Mouse (Mus musculus) hindbrain, embryonic 12.5 days (tissue): Measurements from ENCODE around the gene Metrnl. TPM values are rescaled to one million over a fixed set of nuclear protein-coding genes. Genes with fewer than 3 reads are reported as not detected.
A peak's percentile ranks its signal among the peaks of the same experiment; 100 is the strongest.

Experiments used
- ATAC-seq: fragments of 200-750 bp; cut with Nextera tagmentation; 2 replicates; pipeline ENCODE4 v1.8.0; 2017; ENCODE audit warnings: moderate TSS enrichment; ENCODE audit not compliant: low FRiP score
- H3K27ac ChIP-seq: fragments of 300-500 bp; sonication (generic); 2 replicates; pipeline ENCODE4 v1.5.1; 2016; ENCODE audit warnings: mild to moderate bottlenecking
- H3K27me3 ChIP-seq: fragments of 300-500 bp; sonication (generic); 2 replicates; pipeline ENCODE4 v1.6.1; 2016; ENCODE audit warnings: mild to moderate bottlenecking
- H3K36me3 ChIP-seq: fragments of 300-500 bp; sonication (generic); 2 replicates; pipeline ENCODE4 v1.6.1; 2016; ENCODE audit warnings: mild to moderate bottlenecking
- H3K4me1 ChIP-seq: fragments of 300-500 bp; sonication (generic); 2 replicates; pipeline ENCODE4 v1.6.1; 2016
- H3K4me2 ChIP-seq: fragments of 300-500 bp; sonication (generic); replicated peaks from 2 replicates; pipeline ENCODE4 v1.6.1; 2016; ENCODE audit warnings: mild to moderate bottlenecking
- H3K4me3 ChIP-seq: fragments of 300-500 bp; sonication (generic); 2 replicates; pipeline ENCODE4 v1.5.1; 2016; ENCODE audit warnings: mild to moderate bottlenecking
- H3K9ac ChIP-seq: fragments of 300-500 bp; sonication (generic); 2 replicates; pipeline ENCODE4 v1.6.1; 2016; ENCODE audit warnings: mild to moderate bottlenecking, moderate library complexity
- H3K9me3 ChIP-seq: fragments of 300-500 bp; sonication (generic); replicated peaks from 2 replicates; pipeline ENCODE4 v1.6.1; 2016; ENCODE audit warnings: mild to moderate bottlenecking
- WGBS: fragments of 180-500 bp; shearing (Covaris S2); methylation state at CpG from one replicate; pipeline ENCODE4 v1.1.7; 2016; 5-methylcytosine and 5-hydroxymethylcytosine counted together
- polyA plus RNA-seq: library from polyadenylated mRNA; unstranded; fragments of >200 nt; fragmentation: Nextera tagmentation; extraction: Ambion mirVana; gene quantifications from 2 replicates; pipeline ENCODE4 v1.2.1, GENCODE M21; 2016

The Metrnl gene
- polyA plus RNA-seq, 1 experiment from 2014 or later, result 26.1 TPM

- Histone ChIP-seq H3K27me3 (no peaks in the 10 kb centered on the region), H3K4me2 (no peak overlapping the region), H3K9me3 (no peaks in the 10 kb centered on the region), H3K27ac (no peak overlapping the region), H3K4me1 (no peaks in the 10 kb centered on the region), H3K9ac (no peak overlapping the region), H3K36me3 (no peaks in the 10 kb centered on the region), H3K4me3 (no peak overlapping the region)
- 86% methylated on average over 2 of the region's 2 CpGs for WGBS
- ATAC-seq, result no peak
Measured at GRCm38 (mm10) chr11:121688024-121688423, 13.3 kb upstream of the Metrnl start.

- H3K4me1 ChIP-seq, result no peaks in the 10 kb centered on the region
- H3K9me3 ChIP-seq, result no peaks in the 10 kb centered on the region
- H3K27ac ChIP-seq, result no peak overlapping the region
- H3K36me3 ChIP-seq, result no peaks in the 10 kb centered on the region
- no peaks in the 10 kb centered on the region for H3K27me3 ChIP-seq
- ATAC-seq, result no peak
- H3K4me3 ChIP-seq, result no peak overlapping the region
- no peak overlapping the region for H3K4me2 ChIP-seq
- WGBS, result 83% methylated on average over 5 of the region's 5 CpGs
- no peak overlapping the region for H3K9ac ChIP-seq
Measured at GRCm38 (mm10) chr11:121695304-121696064, 5.9 kb upstream of the Metrnl start.

GRCm38 (mm10) chr11:121697271-121697670 is 4.1 kb upstream of the Metrnl start:
- no peaks in the 10 kb centered on the region; the same call in 1 of the 2 replicates for H3K4me1 ChIP-seq
- no peak for ATAC-seq
- H3K36me3 ChIP-seq, result no peaks in the 10 kb centered on the region
- no peak overlapping the region for H3K9ac ChIP-seq
- no peak overlapping the region for H3K27ac ChIP-seq
- no peaks in the 10 kb centered on the region for H3K9me3 ChIP-seq
- 83% methylated on average over 4 of the region's 4 CpGs for WGBS
- no peak overlapping the region for H3K4me2 ChIP-seq
- peaks cover 11% of the 10 kb centered on the region; the same call in 1 of the 2 replicates for H3K27me3 ChIP-seq
- no peak overlapping the region for H3K4me3 ChIP-seq

DNA sequence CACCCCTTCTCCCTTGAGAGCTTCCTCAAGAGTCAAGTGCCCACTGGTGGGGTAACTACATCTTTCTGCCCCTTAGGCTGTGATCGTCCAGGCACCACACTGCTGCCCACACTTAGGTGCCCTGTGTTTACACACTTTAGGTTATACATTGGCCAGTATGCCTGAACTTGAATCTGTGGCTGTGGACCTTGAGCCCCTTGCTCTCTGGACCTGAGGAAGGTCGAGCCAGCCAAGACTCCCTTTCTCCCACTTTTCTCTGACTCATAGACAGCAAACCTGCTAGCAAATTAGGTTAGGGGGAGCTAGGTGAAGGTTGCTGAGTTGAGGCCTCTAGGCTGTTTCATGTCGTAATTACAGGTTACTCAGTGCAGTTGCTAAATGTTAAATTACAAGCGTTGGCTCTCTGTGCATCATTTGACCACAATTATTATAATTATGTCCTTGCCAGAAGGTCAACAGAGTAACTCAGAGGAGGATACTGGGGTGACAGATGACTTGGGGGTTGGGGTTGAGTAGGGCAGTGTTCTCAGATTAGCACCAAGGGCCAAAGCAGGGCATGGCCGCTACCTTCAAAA is 2.9 kb upstream of the Metrnl start:
- H3K9me3 ChIP-seq, result no peaks in the 10 kb centered on the region
- H3K4me2 ChIP-seq, result no peak overlapping the region
- H3K4me3 ChIP-seq, result no peak overlapping the region
- WGBS, result 77% methylated on average over 5 of the region's 5 CpGs
- peaks cover 23% of the 10 kb centered on the region for H3K27me3 ChIP-seq
- H3K36me3 ChIP-seq, result no peaks in the 10 kb centered on the region
- no peak overlapping the region for H3K9ac ChIP-seq
- peaks cover 8% of the 10 kb centered on the region for H3K4me1 ChIP-seq
- ATAC-seq, result no peak
- no peak overlapping the region for H3K27ac ChIP-seq

DNA sequence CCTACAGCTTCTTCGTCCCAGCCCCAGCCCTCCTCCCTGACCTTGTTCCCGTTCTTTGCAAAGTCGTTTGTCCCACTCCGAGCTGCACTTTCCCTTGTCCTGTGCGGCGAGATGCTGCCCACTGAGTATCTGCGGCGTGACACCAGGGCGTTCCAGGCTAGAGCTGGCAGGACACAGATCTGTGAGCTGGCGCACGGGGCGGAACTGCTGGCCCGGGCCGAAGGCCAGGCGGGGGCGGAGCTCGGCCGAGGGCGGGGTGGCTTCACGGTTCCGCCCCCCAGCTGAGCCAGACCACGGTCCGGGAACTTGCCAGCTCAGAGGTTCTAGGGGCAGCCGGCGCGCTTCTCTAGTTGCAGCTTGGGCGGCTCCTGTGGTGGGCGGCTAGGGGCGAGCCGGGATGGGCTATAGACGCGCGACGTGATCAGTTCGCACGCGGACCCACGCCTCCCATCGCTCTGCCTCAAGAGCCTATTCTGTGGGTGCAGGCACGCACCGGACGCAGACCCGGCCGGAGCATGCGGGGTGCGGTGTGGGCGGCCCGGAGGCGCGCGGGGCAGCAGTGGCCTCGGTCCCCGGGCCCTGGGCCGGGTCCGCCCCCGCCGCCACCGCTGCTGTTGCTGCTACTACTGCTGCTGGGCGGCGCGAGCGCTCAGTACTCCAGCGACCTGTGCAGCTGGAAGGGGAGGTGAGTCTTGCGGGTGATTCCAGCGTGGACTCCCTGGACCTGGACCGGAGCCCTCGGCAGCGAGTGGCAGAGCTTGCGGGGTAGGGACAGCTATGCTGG is 959 bp downstream of the Metrnl start:
- ATAC-seq, result peak; percentile 83
- peak overlapping the region; percentile 99 for H3K4me2 ChIP-seq
- no peaks in the 10 kb centered on the region for H3K9me3 ChIP-seq
- peak overlapping the region; percentile 65 for H3K9ac ChIP-seq
- no peaks in the 10 kb centered on the region for H3K36me3 ChIP-seq
- WGBS, result under 1% methylated on average over 69 of the region's 69 CpGs
- H3K27ac ChIP-seq, result peak overlapping the region; percentile 57; the same call in 1 of the 2 replicates
- H3K27me3 ChIP-seq, result peaks cover 50% of the 10 kb centered on the region
- peak overlapping the region; percentile 70 for H3K4me3 ChIP-seq
- H3K4me1 ChIP-seq, result peaks cover 13% of the 10 kb centered on the region

GRCm38 (mm10) chr11:121702895-121703618 is 1.7 kb downstream of the Metrnl start:
- Histone ChIP-seq H3K9me3 (no peaks in the 10 kb centered on the region), H3K4me2 (peak overlapping the region; percentile 99), H3K36me3 (no peaks in the 10 kb centered on the region), H3K27ac (peak overlapping the region; percentile 57; the same call in 1 of the 2 replicates), H3K9ac (peak overlapping the region; percentile 65), H3K4me1 (peaks cover 13% of the 10 kb centered on the region), H3K27me3 (peaks cover 50% of the 10 kb centered on the region), H3K4me3 (peak overlapping the region; percentile 70)
- 1% methylated on average over 40 of the region's 40 CpGs for WGBS
- ATAC-seq, result peak; percentile 34; the same call in 1 of the 2 replicates

DNA sequence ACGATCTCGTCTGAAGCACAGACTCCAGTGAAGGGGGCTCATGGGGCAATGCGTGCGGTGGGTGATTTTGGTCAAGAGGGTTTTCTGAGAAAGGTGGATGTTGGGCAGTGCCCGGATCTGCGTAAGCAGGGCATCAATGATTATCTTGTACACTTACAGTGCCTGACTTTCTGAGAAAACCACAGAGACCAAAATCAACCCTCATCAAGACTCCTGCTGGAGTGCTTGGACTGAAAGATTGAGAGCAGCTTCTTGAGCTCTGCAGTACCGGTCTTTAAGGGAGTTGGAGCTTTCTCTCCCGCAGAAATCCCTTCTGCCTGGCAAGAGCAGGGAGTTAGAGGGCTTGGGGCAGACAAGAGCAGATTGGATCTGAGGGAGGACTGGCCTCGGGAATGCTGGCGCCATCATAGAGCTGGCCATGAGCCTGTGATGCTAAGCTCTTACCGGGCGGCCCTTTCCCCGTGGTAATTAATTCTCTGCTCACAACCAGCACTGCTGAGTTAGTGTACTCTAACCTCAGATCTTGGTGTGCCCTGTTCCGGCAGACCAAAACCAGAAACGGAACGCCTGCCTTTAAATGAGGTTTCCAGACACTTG is 2.4 kb downstream of the Metrnl start:
- ATAC-seq, result no peak
- WGBS, result 16% methylated on average over 16 of the region's 16 CpGs

GRCm38 (mm10) chr11:121706521-121707005 is 5.2 kb downstream of the Metrnl start:
- peaks cover 13% of the 10 kb centered on the region for H3K4me1 ChIP-seq
- H3K36me3 ChIP-seq, result no peaks in the 10 kb centered on the region
- 31% methylated on average over 7 of the region's 7 CpGs for WGBS
- no peak overlapping the region for H3K4me3 ChIP-seq
- peaks cover 46% of the 10 kb centered on the region for H3K27me3 ChIP-seq
- 0 out of 2 replicates have a peak overlapping the region, but pooled peaks have one; percentile 30 for H3K27ac ChIP-seq
- no peak overlapping the region for H3K9ac ChIP-seq
- no peak overlapping the region for H3K4me2 ChIP-seq
- H3K9me3 ChIP-seq, result no peaks in the 10 kb centered on the region
- no peak for ATAC-seq

More for the DNA sequence above, 2.4 kb downstream of the Metrnl start:
- Histone ChIP-seq H3K4me2 (peak overlapping the region; percentile 99), H3K4me1 (peaks cover 13% of the 10 kb centered on the region), H3K9ac (peak overlapping the region; percentile 65), H3K27me3 (peaks cover 50% of the 10 kb centered on the region), H3K4me3 (peak overlapping the region; percentile 70), H3K36me3 (no peaks in the 10 kb centered on the region), H3K27ac (0 out of 2 replicates have a peak overlapping the region, but pooled peaks have one; percentile 4), H3K9me3 (no peaks in the 10 kb centered on the region)

DNA sequence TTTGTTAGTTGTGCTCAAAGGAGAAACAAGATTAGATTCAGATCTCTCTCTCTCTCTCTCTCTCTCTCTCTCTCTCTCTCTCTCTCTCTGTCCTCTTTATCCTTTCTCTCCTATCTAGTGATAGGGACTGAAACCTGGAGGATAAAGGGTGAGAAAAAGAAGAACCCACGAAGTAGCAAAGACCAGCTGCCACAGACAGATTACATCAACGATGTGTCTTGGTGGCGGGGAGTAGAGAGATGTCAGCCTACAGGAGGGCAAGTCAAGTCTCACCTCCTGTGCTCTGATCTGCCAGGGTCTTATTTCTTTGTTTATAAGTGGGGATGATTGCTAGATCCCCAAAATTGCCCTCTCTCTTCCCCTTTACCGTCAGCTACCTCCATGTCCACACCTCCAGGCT is 7.9 kb downstream of the Metrnl start:
- H3K36me3 ChIP-seq, result no peaks in the 10 kb centered on the region
- no peaks in the 10 kb centered on the region for H3K9me3 ChIP-seq
- ATAC-seq, result no peak
- H3K4me3 ChIP-seq, result no peak overlapping the region
- H3K4me1 ChIP-seq, result no peaks in the 10 kb centered on the region
- H3K27me3 ChIP-seq, result peaks cover 19% of the 10 kb centered on the region
- H3K9ac ChIP-seq, result no peak overlapping the region
- no peak overlapping the region for H3K27ac ChIP-seq
- WGBS, result 83% methylated on average over 4 of the region's 4 CpGs
- no peak overlapping the region for H3K4me2 ChIP-seq

DNA sequence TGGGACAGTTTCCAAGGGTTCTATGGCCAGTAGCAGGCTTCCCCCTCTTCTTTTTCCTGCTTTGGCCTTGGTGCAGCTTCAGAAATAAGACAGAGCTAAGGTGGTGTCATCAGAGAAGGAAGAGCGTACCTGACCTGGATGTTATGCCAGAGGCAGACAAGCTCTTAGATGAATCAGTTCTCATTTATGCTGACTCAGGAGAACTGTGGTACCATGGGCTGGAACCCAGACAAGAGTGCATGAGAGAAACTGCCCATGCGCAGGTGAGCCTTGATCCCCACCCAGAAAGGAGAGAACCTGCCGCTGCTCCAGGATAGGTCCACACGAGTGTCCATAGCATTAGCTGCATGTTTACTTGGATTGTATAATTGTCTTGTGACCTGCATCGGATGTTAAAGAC is 8.9 kb downstream of the Metrnl start:
- Histone ChIP-seq H3K4me2 (no peak overlapping the region), H3K4me1 (no peaks in the 10 kb centered on the region), H3K9me3 (no peaks in the 10 kb centered on the region), H3K27me3 (peaks cover 9% of the 10 kb centered on the region), H3K27ac (no peak overlapping the region), H3K9ac (no peak overlapping the region), H3K4me3 (no peak overlapping the region), H3K36me3 (no peaks in the 10 kb centered on the region)
- WGBS, result 95% methylated on average over 5 of the region's 5 CpGs
- no peak for ATAC-seq

DNA sequence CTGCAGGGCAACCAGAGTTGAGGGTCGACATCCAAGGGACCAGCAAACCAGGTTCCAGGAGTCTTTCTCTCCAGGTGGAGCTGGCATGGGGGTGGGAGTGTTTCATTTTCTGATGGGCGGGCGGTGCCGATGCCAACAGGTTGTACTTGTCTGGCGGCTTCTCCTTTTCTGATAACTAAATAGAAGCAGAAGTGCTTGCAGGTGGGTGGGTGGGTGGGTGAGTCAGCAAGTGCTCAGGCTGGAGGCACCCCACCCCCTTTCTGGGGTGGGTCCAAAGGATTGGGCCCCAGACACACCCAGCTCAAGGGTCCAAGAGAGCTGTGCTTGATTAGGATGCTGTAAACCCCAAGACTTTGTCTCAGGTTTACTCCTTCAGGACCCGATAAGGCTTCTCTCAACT is 11.6 kb downstream of the Metrnl start:
- Histone ChIP-seq H3K36me3 (no peaks in the 10 kb centered on the region), H3K9ac (no peak overlapping the region), H3K9me3 (no peaks in the 10 kb centered on the region), H3K4me2 (no peak overlapping the region), H3K4me1 (no peaks in the 10 kb centered on the region), H3K27me3 (no peaks in the 10 kb centered on the region), H3K27ac (no peak overlapping the region), H3K4me3 (no peak overlapping the region)
- ATAC-seq, result no peak
- WGBS, result 93% methylated on average over 6 of the region's 6 CpGs
